Mouse (Mus musculus): Measurements from ENCODE around the gene Armc7. TPM values are rescaled to one million over a fixed set of nuclear protein-coding genes. Genes with fewer than 3 reads are reported as not detected.

The Armc7 gene
- polyA plus RNA-seq, 1 experiment = 20.7 TPM

DNA sequence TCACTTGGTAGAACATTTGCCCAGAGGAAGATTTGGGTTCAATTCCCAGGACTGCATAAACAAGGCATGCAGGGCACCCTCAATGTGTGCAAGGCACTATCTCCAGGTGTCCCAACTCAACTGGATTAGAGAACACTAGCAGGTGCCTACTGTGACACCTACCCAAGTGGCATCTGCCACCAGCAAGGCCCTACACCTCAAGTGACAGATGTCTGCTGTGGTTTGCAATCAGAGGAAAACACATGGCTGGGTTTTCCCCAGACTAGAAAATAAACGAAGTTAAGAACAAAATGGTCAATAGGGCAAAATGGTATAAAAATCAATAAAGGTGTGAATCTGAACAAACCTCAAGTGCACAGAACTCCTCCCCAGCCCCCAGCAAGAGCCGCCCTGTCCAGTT lies 32.6 kb downstream of the Armc7 start:
- TF ChIP-seq GATA1 (IDR thresholded peaks at IDR 0.05; ENCODE audit: borderline replicate concordance, low read length) = no peak
- no peak for TF ChIP-seq FLI1 (IDR thresholded peaks at IDR 0.05; ENCODE audit: low read length)
- Histone ChIP-seq H3K27me3 (replicated peaks) (no peaks in the 10 kb centered on the region), H3K36me3 (replicated peaks; ENCODE audit: low read length) (peaks cover 30% of the 10 kb centered on the region), H3K4me3 (replicated peaks) (peak overlapping the region; percentile 88), H3K4me1 (peaks cover 91% of the 10 kb centered on the region), H3K9me3 (no peaks in the 10 kb centered on the region)

DNA sequence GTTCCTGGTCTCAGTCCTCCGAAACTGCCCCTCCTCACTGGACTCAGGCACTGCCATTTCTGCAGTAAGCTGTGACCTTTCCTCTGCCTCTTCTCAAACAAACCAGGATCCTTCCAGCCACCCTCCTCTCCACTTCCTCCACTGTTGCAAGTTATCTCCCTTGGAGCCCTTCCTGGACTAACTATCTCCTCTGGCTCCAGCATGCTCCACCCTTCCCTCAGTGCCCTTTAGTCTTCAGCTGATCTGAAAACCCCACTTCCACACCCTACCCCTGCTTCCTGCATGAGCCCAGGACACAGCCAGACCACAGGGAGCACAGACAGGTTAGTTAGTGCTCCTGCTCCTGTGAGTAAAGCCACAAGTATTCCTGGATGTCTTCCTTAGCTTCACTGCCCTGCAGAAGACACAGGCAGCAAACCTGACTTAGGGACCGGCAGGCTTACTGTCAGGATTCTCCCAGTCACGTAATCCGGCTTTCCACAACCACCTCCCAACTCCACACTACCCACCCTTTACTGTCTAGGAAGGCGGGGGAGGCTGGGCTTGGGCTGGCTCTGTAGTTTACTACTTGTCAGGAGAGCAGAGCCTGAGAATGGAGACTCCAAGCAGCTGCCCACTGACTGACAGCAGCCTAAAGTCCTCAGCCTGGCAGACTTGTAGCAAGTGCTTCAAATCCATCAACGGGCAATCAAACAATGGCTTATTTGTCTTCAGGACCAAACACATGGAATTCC lies 34.5 kb downstream of the Armc7 start:
- Histone ChIP-seq H3K4me3 (replicated peaks) (peak overlapping the region; percentile 97), H3K27me3 (replicated peaks) (no peaks in the 10 kb centered on the region), H3K9me3 (no peaks in the 10 kb centered on the region), H3K36me3 (replicated peaks; ENCODE audit: low read length) (peaks cover 14% of the 10 kb centered on the region), H3K4me1 (peaks cover 76% of the 10 kb centered on the region)
- no peak for TF ChIP-seq FLI1 (IDR thresholded peaks at IDR 0.05; ENCODE audit: low read length)
- no peak for TF ChIP-seq GATA1 (IDR thresholded peaks at IDR 0.05; ENCODE audit: borderline replicate concordance, low read length)

DNA sequence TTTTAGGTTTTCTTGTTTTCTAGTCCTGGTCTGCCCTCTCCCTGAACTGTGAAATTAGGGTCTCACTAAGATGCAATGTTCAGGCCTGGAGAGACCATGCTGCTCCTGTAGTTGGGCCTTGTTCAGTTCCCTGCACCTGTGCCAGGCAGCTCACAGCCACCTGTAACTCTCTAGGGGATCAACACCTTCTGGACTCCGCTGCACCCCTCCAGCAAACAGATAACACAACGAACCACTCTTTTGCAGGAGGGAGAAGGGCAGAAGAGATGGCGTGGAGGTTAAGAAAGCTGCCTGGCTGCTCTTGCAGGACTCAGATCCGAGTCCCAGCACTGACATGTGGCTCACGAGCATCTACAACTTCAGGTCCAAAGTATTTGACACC lies 35.0 kb downstream of the Armc7 start:
- Histone ChIP-seq H3K9me3 (no peaks in the 10 kb centered on the region), H3K4me3 (replicated peaks) (peak overlapping the region; percentile 97), H3K27me3 (replicated peaks) (no peaks in the 10 kb centered on the region), H3K4me1 (peaks cover 75% of the 10 kb centered on the region), H3K36me3 (replicated peaks; ENCODE audit: low read length) (peaks cover 8% of the 10 kb centered on the region)
- TF ChIP-seq FLI1 (IDR thresholded peaks at IDR 0.05; ENCODE audit: low read length) = no peak
- TF ChIP-seq GATA1 (IDR thresholded peaks at IDR 0.05; ENCODE audit: borderline replicate concordance, low read length) = no peak

DNA sequence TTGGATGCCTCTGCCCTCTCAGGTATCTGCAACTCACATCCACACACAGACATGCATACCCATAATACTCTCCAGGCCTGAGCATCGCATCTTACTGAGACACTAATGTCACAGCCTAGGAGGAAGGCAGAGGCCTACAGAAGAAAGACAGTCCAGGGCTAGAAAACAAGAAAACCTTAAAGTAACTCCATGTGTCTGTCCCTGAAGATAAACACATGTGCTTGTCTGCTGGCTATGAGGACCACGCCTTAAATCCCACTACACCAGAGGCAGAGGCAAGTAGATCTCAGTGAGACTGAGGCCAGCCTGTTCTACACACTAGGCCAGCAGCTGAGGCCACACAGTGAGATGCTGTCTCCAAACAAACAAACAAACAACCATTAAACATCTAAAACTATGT lies 35.7 kb downstream of the Armc7 start:
- H3K27me3 ChIP-seq (replicated peaks) = no peaks in the 10 kb centered on the region
- H3K9me3 ChIP-seq = no peaks in the 10 kb centered on the region
- TF ChIP-seq GATA1 (IDR thresholded peaks at IDR 0.05; ENCODE audit: borderline replicate concordance, low read length) = no peak
- TF ChIP-seq FLI1 (IDR thresholded peaks at IDR 0.05; ENCODE audit: low read length) = no peak
- peak overlapping the region; percentile 97 for H3K4me3 ChIP-seq (replicated peaks)
- H3K36me3 ChIP-seq (replicated peaks; ENCODE audit: low read length) = peaks cover 8% of the 10 kb centered on the region
- peaks cover 72% of the 10 kb centered on the region for H3K4me1 ChIP-seq

DNA sequence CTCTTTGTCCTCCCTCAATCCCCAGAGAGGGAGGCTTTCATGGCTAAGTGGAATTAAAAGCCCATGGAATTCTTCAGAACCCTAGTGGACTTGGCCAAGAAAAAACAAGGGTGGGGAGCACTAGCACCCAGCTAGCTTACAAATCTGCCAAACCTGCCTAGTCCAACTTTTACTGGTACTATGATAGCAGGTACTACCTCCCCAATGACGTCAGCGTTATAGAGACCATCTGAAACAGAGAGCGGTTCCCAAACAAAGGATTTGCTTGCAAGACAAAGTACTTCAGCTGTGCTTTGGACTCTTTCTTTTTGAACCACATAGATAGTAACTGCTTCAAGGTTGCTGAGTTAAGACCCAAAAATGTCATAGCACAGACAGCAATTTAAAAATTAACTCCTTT lies 36.5 kb downstream of the Armc7 start:
- H3K4me1 ChIP-seq = peaks cover 63% of the 10 kb centered on the region
- H3K9me3 ChIP-seq = no peaks in the 10 kb centered on the region
- H3K4me3 ChIP-seq (replicated peaks) = peak overlapping the region; percentile 97
- H3K27me3 ChIP-seq (replicated peaks) = no peaks in the 10 kb centered on the region
- no peak for TF ChIP-seq FLI1 (IDR thresholded peaks at IDR 0.05; ENCODE audit: low read length)
- TF ChIP-seq GATA1 (IDR thresholded peaks at IDR 0.05; ENCODE audit: borderline replicate concordance, low read length) = no peak
- H3K36me3 ChIP-seq (replicated peaks; ENCODE audit: low read length) = peaks cover 8% of the 10 kb centered on the region

DNA sequence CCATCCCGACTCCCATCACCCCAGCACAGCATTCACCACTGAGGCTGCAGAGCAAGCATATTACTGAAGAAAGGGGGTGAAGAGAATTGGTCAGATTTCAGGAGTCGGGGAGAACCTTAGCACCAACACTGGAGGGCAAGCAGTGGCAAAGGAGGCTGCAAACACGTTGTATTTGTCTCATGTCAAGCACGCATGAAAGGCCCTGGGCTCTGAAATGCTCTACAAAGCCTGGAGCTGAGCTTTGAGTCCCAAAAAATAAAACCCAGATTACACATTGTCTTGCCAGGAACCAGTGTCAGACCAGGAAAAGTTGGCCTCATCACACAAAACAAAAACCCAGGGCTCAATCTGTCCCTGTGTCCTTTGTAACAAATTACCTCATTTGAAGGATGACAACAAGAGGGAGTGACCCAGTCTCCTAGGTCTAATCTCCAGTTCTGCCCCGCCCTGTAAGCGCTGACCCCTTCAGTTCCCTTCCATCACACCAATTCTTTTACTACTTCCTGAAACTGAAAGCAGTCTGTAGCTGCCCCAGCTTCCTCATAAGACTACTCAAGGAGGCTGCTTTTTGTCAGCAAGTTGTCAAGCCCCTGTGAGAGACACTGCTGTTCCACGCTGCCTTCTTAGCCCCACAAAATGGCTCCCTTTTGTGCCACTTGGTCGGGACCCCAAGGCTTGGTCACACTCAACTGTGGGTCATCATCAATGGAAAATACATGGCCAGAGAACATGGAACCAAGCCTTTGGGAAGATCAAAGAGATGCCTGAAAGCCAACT lies 37.1 kb downstream of the Armc7 start:
- TF ChIP-seq GATA1 (IDR thresholded peaks at IDR 0.05; ENCODE audit: borderline replicate concordance, low read length) (no peak), FLI1 (IDR thresholded peaks at IDR 0.05; ENCODE audit: low read length) (no peak)
- H3K9me3 ChIP-seq = no peaks in the 10 kb centered on the region
- peaks cover 57% of the 10 kb centered on the region for H3K4me1 ChIP-seq

DNA sequence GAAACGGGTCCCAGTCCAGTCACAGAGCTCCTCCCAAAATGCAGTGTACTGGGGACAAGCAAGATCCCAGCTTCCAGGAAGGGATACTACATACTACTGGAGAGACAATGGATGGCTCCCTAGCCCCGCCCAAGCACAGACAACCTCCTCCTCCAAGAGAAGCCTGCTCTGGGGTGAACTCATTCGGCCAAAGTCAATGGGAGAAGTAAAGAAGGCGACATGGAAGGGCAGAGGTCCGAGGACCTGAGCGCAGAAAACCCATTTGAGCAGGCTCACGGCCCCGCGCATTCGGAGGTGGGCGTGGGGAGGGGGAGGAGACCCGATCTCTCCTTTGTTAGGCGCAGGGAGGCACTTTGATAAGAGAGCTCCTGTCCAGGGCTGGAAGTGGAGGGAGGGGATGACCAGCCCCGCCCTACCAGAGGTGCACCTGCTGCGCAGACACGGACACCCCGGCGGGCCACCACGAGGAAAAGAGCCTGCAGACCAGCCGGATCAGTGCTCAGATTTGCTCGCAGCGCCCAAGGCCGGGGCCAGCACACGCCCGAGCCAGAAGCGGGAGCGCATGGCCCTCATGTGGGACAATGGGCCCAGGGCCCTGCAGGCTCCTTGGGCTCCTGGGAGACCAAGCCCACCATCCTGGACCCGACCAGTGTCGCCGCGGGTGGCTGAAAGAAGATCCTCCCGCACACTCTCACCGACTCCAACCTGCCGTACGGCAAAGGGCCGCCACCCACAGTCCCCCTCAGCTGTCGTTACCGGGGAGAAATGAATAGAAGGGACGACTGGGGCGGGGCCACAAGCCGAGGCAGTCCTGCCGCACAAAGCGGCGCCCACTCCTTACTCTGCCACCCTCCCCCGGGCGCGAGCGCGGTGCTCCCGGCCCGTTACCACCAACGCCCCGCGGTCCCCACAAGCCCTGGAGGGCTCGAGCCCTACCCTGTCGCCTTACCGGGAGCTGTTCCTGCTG lies 38.1 kb downstream of the Armc7 start:
- Histone ChIP-seq H3K4me1 (peaks cover 48% of the 10 kb centered on the region), H3K27me3 (replicated peaks) (no peaks in the 10 kb centered on the region), H3K9me3 (no peaks in the 10 kb centered on the region), H3K4me3 (replicated peaks) (peak overlapping the region; percentile 97), H3K36me3 (replicated peaks; ENCODE audit: low read length) (peaks cover 4% of the 10 kb centered on the region)
- TF ChIP-seq FLI1 (IDR thresholded peaks at IDR 0.05; ENCODE audit: low read length) (no peak), GATA1 (IDR thresholded peaks at IDR 0.05; ENCODE audit: borderline replicate concordance, low read length) (no peak)

More for the DNA sequence above, 37.1 kb downstream of the Armc7 start:
- peak overlapping the region; percentile 97 for H3K4me3 ChIP-seq (replicated peaks)
- H3K36me3 ChIP-seq (replicated peaks; ENCODE audit: low read length) = peaks cover 4% of the 10 kb centered on the region
- H3K27me3 ChIP-seq (replicated peaks) = no peaks in the 10 kb centered on the region

DNA sequence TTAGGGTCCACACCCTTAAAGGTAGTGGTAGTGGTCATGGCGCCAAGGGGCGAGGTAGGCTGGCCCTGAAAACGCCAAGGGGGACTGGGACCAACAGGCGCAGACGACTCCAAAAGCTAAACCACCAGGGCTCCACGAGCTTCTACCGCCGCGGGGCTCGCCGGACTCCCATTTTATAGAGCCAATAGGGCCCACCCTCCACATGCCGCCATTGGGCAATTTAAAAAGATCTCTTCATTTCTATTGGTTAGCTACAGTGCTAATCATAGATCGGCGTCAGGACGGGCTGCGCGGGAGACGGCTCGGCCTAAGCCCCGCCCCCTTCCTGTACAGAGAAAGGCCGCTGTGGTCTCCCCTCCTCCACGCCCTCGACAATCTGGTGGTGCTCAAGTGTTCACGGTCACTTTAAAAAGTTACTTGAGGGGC lies 38.8 kb downstream of the Armc7 start, which contains the start of gene Jpt1:
TSS of gene Jpt1 (minus strand) at position 150 of the 426 bp plus-strand sequence.
- Histone ChIP-seq H3K4me1 (peaks cover 45% of the 10 kb centered on the region), H3K9me3 (no peaks in the 10 kb centered on the region), H3K27me3 (replicated peaks) (no peaks in the 10 kb centered on the region), H3K36me3 (replicated peaks; ENCODE audit: low read length) (no peaks in the 10 kb centered on the region), H3K4me3 (replicated peaks) (peak within 1 kb of the TSS; percentile 97)
- TF ChIP-seq FLI1 (IDR thresholded peaks at IDR 0.05; ENCODE audit: low read length) (0 out of 2 replicates have a peak, but pooled peaks have one; percentile 11), GATA1 (IDR thresholded peaks at IDR 0.05; ENCODE audit: borderline replicate concordance, low read length) (no peak)

DNA sequence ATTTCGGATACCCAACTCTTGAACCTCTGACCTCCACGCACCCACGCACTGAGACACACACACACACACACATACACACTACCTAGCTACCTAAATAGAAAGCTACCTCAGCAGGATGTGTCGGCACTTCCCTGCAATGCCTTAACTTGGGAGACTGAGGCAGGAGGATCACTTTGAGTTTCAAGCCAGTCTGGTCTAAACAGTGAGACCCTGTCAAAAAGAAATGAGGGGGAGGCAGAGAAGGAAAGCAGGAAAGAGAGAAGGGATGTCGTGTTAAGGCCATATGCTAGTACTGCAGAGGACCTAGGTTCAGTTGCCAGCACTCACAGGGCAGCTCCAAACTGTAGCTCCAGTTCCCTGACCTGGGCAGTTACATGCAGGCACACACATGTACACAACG lies 39.6 kb downstream of the Armc7 start:
- no peaks in the 10 kb centered on the region for H3K9me3 ChIP-seq
- peak overlapping the region; percentile 82 for H3K4me3 ChIP-seq (replicated peaks)
- no peaks in the 10 kb centered on the region for H3K27me3 ChIP-seq (replicated peaks)
- peaks cover 39% of the 10 kb centered on the region for H3K4me1 ChIP-seq
- peaks cover 2% of the 10 kb centered on the region for H3K36me3 ChIP-seq (replicated peaks; ENCODE audit: low read length)
- TF ChIP-seq GATA1 (IDR thresholded peaks at IDR 0.05; ENCODE audit: borderline replicate concordance, low read length) (no peak), FLI1 (IDR thresholded peaks at IDR 0.05; ENCODE audit: low read length) (no peak)

Measured in megakaryocyte, embryonic 14.5 days (primary cell).